Mouse (Mus musculus) erythroblast, embryonic 14.5 days (primary cell): ENCODE results near the gene Gpr137.

Experiments
- GATA1 ChIP-seq: IDR thresholded peaks from 2 replicates; pipeline ENCODE4 v1.6.1; 2012; ENCODE audit warnings: low read length, inconsistent platforms, mixed read lengths
- TAL1 ChIP-seq: IDR thresholded peaks from 3 replicates; pipeline ENCODE4 v1.6.1; 2012; ENCODE audit warnings: low read length, inconsistent platforms, mixed read lengths

DNA sequence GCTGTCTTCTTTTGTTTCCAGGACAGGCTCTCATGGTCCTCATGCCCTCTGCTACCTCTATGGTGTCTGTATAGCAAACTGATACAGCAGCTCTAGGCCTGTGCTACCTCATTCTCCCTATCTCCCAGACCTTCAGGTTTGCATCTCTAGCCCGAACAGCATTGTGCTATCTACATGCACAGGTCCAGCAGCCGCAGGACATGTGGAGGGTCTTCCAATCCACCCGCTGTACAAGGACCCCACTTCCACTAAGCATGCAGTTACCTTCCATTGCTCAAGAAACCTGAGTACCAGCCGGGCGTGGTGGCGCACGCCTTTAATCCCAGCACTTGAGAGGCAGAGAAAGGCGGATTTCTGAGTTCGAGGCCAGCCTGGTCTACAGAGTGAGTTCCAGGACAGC is 27.7 kb downstream of the Gpr137 start:
- no peak for TF ChIP-seq GATA1
- no peak for TF ChIP-seq TAL1
